Mouse (Mus musculus) heart, embryonic 15.5 days (tissue): ENCODE data around the gene Cd19. TPM values are rescaled to one million over a fixed set of nuclear protein-coding genes. Genes with fewer than 3 reads are reported as not detected.
A peak's percentile ranks its signal among the peaks of the same experiment; 100 is the strongest.
"Not testable (repeated sequence)": the region's sequence is repeated elsewhere in the genome, so short reads cannot be mapped to it uniquely, and the experiment has no call there.

Experiments
- ATAC-seq: fragments of 200-750 bp; cut with Nextera tagmentation; replicated peaks from 2 replicates; pipeline ENCODE4 v1.8.0; 2017; ENCODE audit warnings: low read depth, moderate TSS enrichment; ENCODE audit not compliant: insufficient number of reproducible peaks, insufficient read depth, low FRiP score
- H3K27ac ChIP-seq: fragments of 300-500 bp; sonication (generic); 2 replicates; pipeline ENCODE4 v1.5.1; 2015; ENCODE audit warnings: mild to moderate bottlenecking, inconsistent platforms
- H3K27me3 ChIP-seq: fragments of 300-500 bp; sonication (generic); 2 replicates; pipeline ENCODE4 v1.6.1; 2015; ENCODE audit warnings: inconsistent platforms
- H3K36me3 ChIP-seq: fragments of 300-500 bp; sonication (generic); 2 replicates; pipeline ENCODE4 v1.6.1; 2015; ENCODE audit warnings: mild to moderate bottlenecking, inconsistent platforms
- H3K4me1 ChIP-seq: fragments of 300-500 bp; sonication (generic); replicated peaks from 2 replicates; pipeline ENCODE4 v1.6.1; 2015; ENCODE audit warnings: inconsistent platforms
- H3K4me2 ChIP-seq: fragments of 300-500 bp; sonication (generic); 2 replicates; pipeline ENCODE4 v1.6.1; 2015; ENCODE audit warnings: inconsistent platforms, mild to moderate bottlenecking, moderate library complexity
- H3K4me3 ChIP-seq: fragments of 300-500 bp; sonication (generic); 2 replicates; pipeline ENCODE4 v1.5.1; 2015; ENCODE audit warnings: mild to moderate bottlenecking, inconsistent platforms
- H3K9ac ChIP-seq: fragments of 300-500 bp; sonication (generic); 2 replicates; pipeline ENCODE4 v1.6.1; 2015; ENCODE audit warnings: mild to moderate bottlenecking, inconsistent platforms
- H3K9me3 ChIP-seq: fragments of 300-500 bp; sonication (generic); replicated peaks from 2 replicates; pipeline ENCODE4 v1.6.1; 2016; ENCODE audit warnings: inconsistent platforms
- WGBS: fragments of 180-500 bp; shearing (Covaris S2); methylation state at CpG from one replicate; pipeline ENCODE4 v1.1.7; 2015; ENCODE audit warnings: mixed read lengths; 5-methylcytosine and 5-hydroxymethylcytosine counted together
- polyA plus RNA-seq: library from polyadenylated mRNA; unstranded; fragments of >200 nt; fragmentation: Nextera tagmentation; extraction: Ambion mirVana; gene quantifications from 2 replicates; pipeline ENCODE4 v1.2.1, GENCODE M21; 2015

Cd19 gene
- polyA plus RNA-seq, 1 experiment from 2014 or later: not detected

- no peaks in the 10 kb centered on the region for H3K4me1 ChIP-seq
- no peaks in the 10 kb centered on the region for H3K36me3 ChIP-seq
Measured at GRCm38 (mm10) chr7:126411061-126411460, 3.6 kb downstream of the Cd19 start.

GRCm38 (mm10) chr7:126408686-126409085 lies 6.0 kb downstream of the Cd19 start:
- no peak overlapping the region for H3K27ac ChIP-seq
- peaks cover 6% of the 10 kb centered on the region for H3K27me3 ChIP-seq
- H3K4me3 ChIP-seq: no peak overlapping the region
- ATAC-seq: no peak
- H3K4me1 ChIP-seq: no peaks in the 10 kb centered on the region
- H3K4me2 ChIP-seq: no peak overlapping the region
- 75% methylated on average over 2 of the region's 2 CpGs for WGBS
- H3K9ac ChIP-seq: no peak overlapping the region
- no peaks in the 10 kb centered on the region for H3K36me3 ChIP-seq
- H3K9me3 ChIP-seq: no peaks in the 10 kb centered on the region

More at GRCm38 (mm10) chr7:126411061-126411460, 3.6 kb downstream of the Cd19 start:
- 80% methylated on average over 4 of the region's 4 CpGs for WGBS
- H3K4me2 ChIP-seq: no peak overlapping the region
- H3K9me3 ChIP-seq: no peaks in the 10 kb centered on the region
- peaks cover 6% of the 10 kb centered on the region for H3K27me3 ChIP-seq
- no peak overlapping the region for H3K4me3 ChIP-seq
- no peak for ATAC-seq
- H3K9ac ChIP-seq: no peak overlapping the region
- no peak overlapping the region for H3K27ac ChIP-seq

GRCm38 (mm10) chr7:126402518-126402917 lies 12.2 kb downstream of the Cd19 start:
- 74% methylated on average over 8 of the region's 8 CpGs for WGBS
- H3K4me2 ChIP-seq, H3K9ac ChIP-seq, H3K9me3 ChIP-seq, H3K27ac ChIP-seq, H3K4me3 ChIP-seq, H3K4me1 ChIP-seq, H3K27me3 ChIP-seq, H3K36me3 ChIP-seq, ATAC-seq: not testable (repeated sequence)

- Histone ChIP-seq H3K4me3 (no peak overlapping the region), H3K27ac (no peak overlapping the region), H3K9me3 (no peaks in the 10 kb centered on the region), H3K9ac (no peak overlapping the region), H3K36me3 (no peaks in the 10 kb centered on the region), H3K4me2 (no peak overlapping the region), H3K4me1 (peaks cover 9% of the 10 kb centered on the region), H3K27me3 (no peaks in the 10 kb centered on the region)
- no peak for ATAC-seq
- WGBS: 13% methylated on average over 5 of the region's 5 CpGs
Measured at GRCm38 (mm10) chr7:126399548-126399947, 15.1 kb downstream of the Cd19 start.

GRCm38 (mm10) chr7:126397822-126398221 lies 16.9 kb downstream of the Cd19 start:
- H3K4me3 ChIP-seq: no peak overlapping the region
- H3K4me2 ChIP-seq: no peak overlapping the region
- no peaks in the 10 kb centered on the region for H3K36me3 ChIP-seq
- WGBS: 81% methylated on average over 4 of the region's 4 CpGs
- no peaks in the 10 kb centered on the region for H3K9me3 ChIP-seq
- ATAC-seq: no peak
- H3K9ac ChIP-seq: no peak overlapping the region
- H3K27me3 ChIP-seq: no peaks in the 10 kb centered on the region
- H3K27ac ChIP-seq: no peak overlapping the region
- H3K4me1 ChIP-seq: peaks cover 9% of the 10 kb centered on the region

- Histone ChIP-seq H3K27ac (no peak overlapping the region), H3K4me3 (peak overlapping the region; percentile 76; the same call in 1 of the 2 replicates)
Measured at GRCm38 (mm10) chr7:126397221-126397620, 17.5 kb downstream of the Cd19 start.

GRCm38 (mm10) chr7:126396298-126397119 lies 18.2 kb downstream of the Cd19 start, which contains the start of gene Nfatc2ip:
Gene Nfatc2ip (minus strand): TSS chr7:126396737.
- WGBS: under 1% methylated on average over 59 of the region's 59 CpGs
- H3K9me3 ChIP-seq: no peaks in the 10 kb centered on the region
- peak within 1 kb of the TSS; percentile 65 for H3K9ac ChIP-seq
- H3K27ac ChIP-seq: peak within 1 kb of the TSS; percentile 56
- H3K36me3 ChIP-seq: no peaks in the 10 kb centered on the region
- peak; percentile 99 for ATAC-seq
- H3K4me3 ChIP-seq: peak within 1 kb of the TSS; percentile 76
- peak within 1 kb of the TSS; percentile 77 for H3K4me2 ChIP-seq
- H3K27me3 ChIP-seq: no peaks in the 10 kb centered on the region
- H3K4me1 ChIP-seq: peaks cover 9% of the 10 kb centered on the region

More at GRCm38 (mm10) chr7:126397221-126397620, 17.5 kb downstream of the Cd19 start:
- H3K36me3 ChIP-seq: no peaks in the 10 kb centered on the region
- no peak overlapping the region for H3K9ac ChIP-seq
- H3K4me1 ChIP-seq: peaks cover 9% of the 10 kb centered on the region
- 32% methylated on average over 6 of the region's 6 CpGs for WGBS
- H3K9me3 ChIP-seq: no peaks in the 10 kb centered on the region
- H3K27me3 ChIP-seq: no peaks in the 10 kb centered on the region
- peak overlapping the region; percentile 52 for H3K4me2 ChIP-seq
- ATAC-seq: no peak

GRCm38 (mm10) chr7:126392086-126392884 lies 22.4 kb downstream of the Cd19 start:
- not testable (repeated sequence) for H3K4me1 ChIP-seq, H3K4me3 ChIP-seq, H3K4me2 ChIP-seq, H3K9me3 ChIP-seq, ATAC-seq, H3K9ac ChIP-seq, H3K27ac ChIP-seq, H3K27me3 ChIP-seq
- 87% methylated on average over 7 of the region's 7 CpGs for WGBS
- H3K36me3 ChIP-seq: peaks cover 31% of the 10 kb centered on the region

- H3K36me3 ChIP-seq: peaks cover 38% of the 10 kb centered on the region
- H3K9me3 ChIP-seq: no peaks in the 10 kb centered on the region
- H3K27me3 ChIP-seq: no peaks in the 10 kb centered on the region
- no peak overlapping the region for H3K4me3 ChIP-seq
- H3K27ac ChIP-seq: no peak overlapping the region
- H3K9ac ChIP-seq: no peak overlapping the region
- H3K4me1 ChIP-seq: no peaks in the 10 kb centered on the region
- H3K4me2 ChIP-seq: no peak overlapping the region
- 100% methylated on average over 1 of the region's 1 CpGs for WGBS
- ATAC-seq: no peak
Measured at GRCm38 (mm10) chr7:126388185-126388584, 26.5 kb downstream of the Cd19 start.

GRCm38 (mm10) chr7:126383565-126383964 lies 31.1 kb downstream of the Cd19 start:
- peaks cover 14% of the 10 kb centered on the region; the same call in 1 of the 2 replicates for H3K36me3 ChIP-seq
- ATAC-seq: no peak
- no peak overlapping the region for H3K9ac ChIP-seq
- WGBS: 78% methylated on average over 5 of the region's 5 CpGs
- H3K4me2 ChIP-seq: no peak overlapping the region
- no peaks in the 10 kb centered on the region for H3K4me1 ChIP-seq
- no peak overlapping the region for H3K4me3 ChIP-seq
- H3K27me3 ChIP-seq: 0 out of 2 replicates have a peak, but pooled peaks cover 6% of the 10 kb centered on the region
- no peak overlapping the region for H3K27ac ChIP-seq
- no peaks in the 10 kb centered on the region for H3K9me3 ChIP-seq
